Mouse (Mus musculus) brain, embryonic 14.5 days (tissue): ENCODE measurements around the gene St8sia1. TPM values are rescaled to one million over a fixed set of nuclear protein-coding genes. Genes with fewer than 3 reads are reported as not detected.

Experiments used
- DNase-seq: peaks from one replicate; pipeline ENCODE4 v3.0.0-alpha.2; 2011; ENCODE audit warnings: low read depth
- CTCF ChIP-seq: fragments of 200-500 bp; IDR thresholded peaks from 2 replicates; pipeline ENCODE4 v1.5.1; 2012; ENCODE audit warnings: inconsistent platforms, mild to moderate bottlenecking, moderate library complexity, borderline replicate concordance; ENCODE audit not compliant: insufficient read depth, insufficient read length; ENCODE audit errors: extremely low read depth
- POLR2A ChIP-seq: fragments of 200-500 bp; IDR thresholded peaks from 2 replicates; pipeline ENCODE4 v1.6.1; 2012; ENCODE audit warnings: mild to moderate bottlenecking, inconsistent platforms, borderline replicate concordance; ENCODE audit not compliant: poor library complexity, insufficient read depth, insufficient read length, severe bottlenecking; ENCODE audit errors: extremely low read depth
- polyA plus RNA-seq: library from polyadenylated mRNA; depleted of rRNA; stranded (reverse); fragments of >200 nt; gene quantifications from 2 replicates; pipeline ENCODE4 v1.2.3, GENCODE M21; 2012

The St8sia1 gene
- polyA plus RNA-seq, 1 experiment, result 20.6 TPM

- TF ChIP-seq POLR2A (no peak), CTCF (no peak)
- no peak for DNase-seq
Measured at GRCm38 (mm10) chr6:142967407-142967806, 3.2 kb upstream of the St8sia1 start.

GRCm38 (mm10) chr6:142964531-142965385 is 506 bp upstream of the St8sia1 start:
- DNase-seq, result peak; percentile 98
- TF ChIP-seq POLR2A, result peak; percentile 51; the same call in 1 of the 2 replicates
- TF ChIP-seq CTCF, result peak; percentile 72; the same call in 1 of the 2 replicates

DNA sequence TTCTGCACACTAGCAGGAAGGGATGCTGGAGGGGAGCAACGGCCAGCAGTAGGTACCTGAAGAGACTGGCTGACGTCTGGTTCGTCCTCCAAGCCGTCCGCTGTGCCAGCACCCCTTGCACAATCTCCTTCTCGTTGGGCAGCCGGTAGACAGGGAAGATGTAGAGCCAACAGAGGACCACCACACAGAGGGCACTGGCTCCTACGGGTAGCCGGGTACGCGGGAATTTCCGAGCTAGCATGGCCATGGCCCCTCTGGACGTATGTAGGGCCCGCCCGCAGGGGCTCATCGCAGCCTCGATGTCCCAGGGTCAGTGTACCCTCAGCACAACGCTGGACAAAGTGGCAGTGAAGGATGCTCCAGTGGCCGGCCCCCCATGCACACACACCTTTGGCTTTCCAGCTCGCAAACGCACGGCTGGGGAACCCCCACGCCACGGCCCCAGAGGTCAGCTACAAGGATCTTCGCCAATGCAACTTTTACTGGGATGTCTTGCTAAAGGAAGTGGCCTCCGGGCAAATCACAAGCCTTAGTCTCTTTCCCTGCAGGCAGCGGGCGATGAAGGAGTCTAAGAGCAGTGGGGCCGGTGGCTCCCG is 674 bp downstream of the St8sia1 start:
- peak; percentile 34 for DNase-seq
- TF ChIP-seq CTCF, result no peak
- no peak for TF ChIP-seq POLR2A

DNA sequence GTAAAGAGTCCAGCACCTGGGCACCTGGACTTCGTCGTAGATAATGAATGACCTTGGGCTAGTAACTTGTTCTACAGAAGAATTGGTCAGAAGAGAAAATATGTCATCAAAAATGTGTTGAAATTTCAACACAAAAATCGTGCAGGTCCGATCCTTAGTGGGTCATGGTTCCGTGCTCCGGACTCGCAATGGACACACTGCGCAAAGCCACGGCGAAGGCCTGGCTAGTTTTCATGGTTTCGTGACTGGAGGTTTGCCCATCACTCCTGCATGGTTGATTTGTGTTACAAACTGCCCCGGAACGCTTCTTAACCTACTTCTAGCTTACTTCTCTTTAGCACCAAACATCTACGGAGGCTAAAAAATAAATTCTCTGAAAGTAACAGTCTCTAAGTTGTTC is 1.4 kb downstream of the St8sia1 start:
- TF ChIP-seq POLR2A (no peak), CTCF (no peak)
- DNase-seq, result no peak

GRCm38 (mm10) chr6:142962476-142962875 is 1.8 kb downstream of the St8sia1 start:
- no peak for DNase-seq
- TF ChIP-seq POLR2A (no peak), CTCF (no peak)

DNA sequence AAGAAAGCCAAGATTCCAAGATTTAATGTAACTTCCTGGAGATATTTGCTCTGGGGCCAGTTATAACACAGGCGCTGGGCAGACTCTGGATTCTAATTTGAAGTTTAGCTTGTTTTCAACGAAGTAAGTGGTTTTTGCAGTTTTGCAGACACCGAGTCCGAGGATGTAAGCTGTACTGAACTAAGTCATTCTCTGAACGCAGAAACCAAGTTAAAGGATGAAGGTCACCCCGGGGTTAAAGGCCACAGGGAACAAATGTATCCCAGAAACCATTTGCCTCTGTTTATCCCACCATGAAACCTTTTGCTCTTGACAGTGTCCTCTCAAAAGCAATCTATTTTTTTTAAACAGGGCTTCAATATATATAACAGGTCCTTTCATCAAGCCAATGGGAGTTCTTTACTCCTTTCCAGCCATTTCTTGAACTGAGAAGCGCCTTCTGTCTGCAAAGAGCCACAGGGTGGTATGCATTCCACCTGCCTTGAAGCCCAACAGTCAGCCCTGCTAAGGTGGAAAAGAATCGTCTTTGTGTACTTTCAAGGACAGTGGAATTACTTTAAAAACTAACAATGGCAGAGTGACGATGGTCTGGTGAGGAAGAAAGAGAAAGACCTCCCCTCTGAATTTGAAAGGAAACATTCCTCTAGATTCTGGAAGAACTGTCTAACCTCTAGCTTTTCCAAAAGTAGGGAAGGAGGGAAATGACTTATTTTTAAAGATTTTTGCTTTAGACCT is 2.4 kb downstream of the St8sia1 start:
- TF ChIP-seq POLR2A, result no peak
- TF ChIP-seq CTCF, result no peak
- DNase-seq, result no peak

- no peak for DNase-seq
- TF ChIP-seq CTCF (no peak), POLR2A (no peak)
Measured at GRCm38 (mm10) chr6:142956556-142956955, 7.7 kb downstream of the St8sia1 start.

- no peak for DNase-seq
Measured at GRCm38 (mm10) chr6:142955281-142955680, 9.0 kb downstream of the St8sia1 start.

GRCm38 (mm10) chr6:142953189-142953588 is 11.1 kb downstream of the St8sia1 start:
- DNase-seq, result no peak
- TF ChIP-seq CTCF (no peak), POLR2A (no peak)

More at GRCm38 (mm10) chr6:142955281-142955680, 9.0 kb downstream of the St8sia1 start:
- TF ChIP-seq CTCF (no peak), POLR2A (no peak)

- no peak for DNase-seq
- TF ChIP-seq POLR2A (no peak), CTCF (no peak)
Measured at GRCm38 (mm10) chr6:142952361-142952954, 11.8 kb downstream of the St8sia1 start.

DNA sequence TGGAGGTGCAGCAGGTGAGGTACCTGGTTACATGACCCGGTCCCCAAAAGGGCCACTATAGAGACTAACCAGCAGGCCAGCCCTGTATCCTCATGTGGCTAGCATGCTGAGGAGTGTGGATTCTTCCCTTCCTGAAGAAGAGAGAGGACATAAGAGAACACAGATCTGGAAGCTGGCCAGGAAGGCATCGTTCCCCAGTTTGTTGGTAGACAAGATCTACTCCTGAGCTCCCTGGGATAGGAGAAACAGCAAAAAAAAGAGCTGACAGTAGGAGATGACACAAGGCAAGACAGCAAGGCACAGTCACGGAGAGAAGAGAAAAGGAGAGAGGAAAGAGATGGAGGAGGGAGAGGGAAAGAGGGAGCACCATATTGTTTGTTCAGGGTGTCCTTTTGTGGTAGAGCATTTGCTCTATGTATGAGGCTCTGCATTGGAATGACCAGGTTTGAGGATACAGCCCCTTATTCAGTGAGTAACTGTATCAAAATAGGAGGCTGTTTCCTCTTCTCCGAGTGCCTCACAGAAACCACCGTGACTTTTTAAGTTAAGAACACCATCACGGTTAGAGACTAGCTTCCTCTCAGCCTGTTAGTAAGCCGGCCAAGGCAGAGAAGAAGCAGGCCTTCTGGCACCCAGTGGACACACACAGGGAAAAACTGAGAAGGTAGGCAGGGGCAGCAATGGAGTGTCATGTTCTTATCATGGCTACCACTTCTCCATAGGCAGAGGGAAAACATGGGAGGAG is 12.5 kb downstream of the St8sia1 start:
- TF ChIP-seq CTCF (no peak), POLR2A (no peak)
- DNase-seq, result no peak

DNA sequence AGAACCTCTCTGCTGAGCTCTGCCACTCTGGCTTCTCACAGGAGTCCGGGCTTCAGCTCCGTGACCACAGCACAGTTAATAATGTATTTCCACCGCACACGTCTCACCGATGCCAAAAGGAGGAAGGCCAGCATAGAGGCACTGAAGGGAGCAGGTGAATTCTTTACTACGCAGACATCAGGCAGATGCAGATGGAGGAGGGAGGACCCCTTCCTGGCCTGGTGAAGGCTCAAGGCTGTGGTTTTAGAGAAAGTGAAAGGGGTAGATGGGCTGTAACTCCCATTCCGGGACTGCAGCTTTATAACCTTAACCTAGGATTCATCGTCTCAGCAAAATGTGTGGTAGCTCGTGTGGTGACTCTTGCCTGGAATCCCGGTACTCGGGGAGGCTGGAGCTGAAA is 13.9 kb downstream of the St8sia1 start:
- TF ChIP-seq POLR2A (no peak), CTCF (no peak)
- DNase-seq, result no peak
